Mouse (Mus musculus): ENCODE measurements around the gene Amfr. TPM values are rescaled to one million over a fixed set of nuclear protein-coding genes. Genes with fewer than 3 reads are reported as not detected.

Amfr gene
- total and polyA plus RNA-seq, 3 experiments = 80.1 to 292 (median 90.0) TPM

DNA sequence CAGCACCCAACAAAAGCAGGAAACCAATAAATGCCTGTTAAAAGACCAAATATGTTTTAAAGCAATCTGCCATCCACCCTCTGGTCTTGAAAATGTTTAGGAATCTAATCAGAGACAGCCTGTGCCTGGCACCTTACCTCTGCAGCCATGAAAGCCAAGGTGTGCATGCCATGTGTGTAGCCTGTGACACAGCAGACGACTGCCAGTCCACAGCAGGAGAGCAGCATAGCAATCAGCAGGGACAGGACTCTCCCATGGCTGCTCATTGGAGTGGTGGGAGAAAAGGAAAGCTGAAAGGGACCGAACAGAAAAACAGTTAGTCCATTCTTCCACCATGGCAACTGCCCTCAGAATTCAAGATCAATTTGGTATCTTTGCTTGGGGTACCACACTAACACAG, 13.7 kb downstream of the Amfr start:
- no peak for DNase-seq (ENCODE audit: low read depth, low spot score)
- H3K9ac ChIP-seq (ENCODE audit: control insufficient read depth, low read depth, low read length, poor library complexity, severe bottlenecking) = no peak overlapping the region
- H3K27ac ChIP-seq (ENCODE audit: control insufficient read depth, low read depth, low read length) = no peak overlapping the region
- H3K36me3 ChIP-seq (ENCODE audit: control insufficient read depth in 1 of 2, insufficient read depth in 2 of 2, low read length in 2 of 2) = peaks cover 0 to 15% of the 10 kb centered on the region in 2 experiments; a peak in 2 of 4 replicates
- no peaks in the 10 kb centered on the region for H3K4me1 ChIP-seq (ENCODE audit: control insufficient read depth in 1 of 2, insufficient read depth in 2 of 2, low read length in 2 of 2)
- no peaks in the 10 kb centered on the region for H3K79me2 ChIP-seq (ENCODE audit: control insufficient read depth, insufficient read depth, low read length, poor library complexity)
- no peaks in the 10 kb centered on the region for H3K27me3 ChIP-seq (ENCODE audit: control insufficient read depth in 1 of 2, insufficient read depth in 2 of 2, low read length in 2 of 2)
- no peaks in the 10 kb centered on the region for H3K9me3 ChIP-seq (replicated peaks; ENCODE audit: insufficient read depth, low read length)
- H3K4me3 ChIP-seq (ENCODE audit: control insufficient read depth in 1 of 2, insufficient read depth in 1 of 2, low read depth in 2 of 2, low read length in 2 of 2) = no peak overlapping the region
- TF ChIP-seq E2F4 (IDR thresholded peaks at IDR 0.05; ENCODE audit: borderline replicate concordance, low read depth, low read length) = no peak
- TF ChIP-seq ELF1 (IDR thresholded peaks at IDR 0.05; ENCODE audit: low read depth, low read length) = no peak
- TF ChIP-seq NELFE (IDR thresholded peaks at IDR 0.05; ENCODE audit: low read depth, low read length) = no peak
- TF ChIP-seq JUND (IDR thresholded peaks at IDR 0.05; ENCODE audit: low read depth, low read length) = no peak
- TF ChIP-seq NRF1 (IDR thresholded peaks at IDR 0.05; ENCODE audit: insufficient read depth, low read depth, low read length, poor library complexity, severe bottlenecking) = no peak
- TF ChIP-seq USF2 (IDR thresholded peaks at IDR 0.05; ENCODE audit: borderline replicate concordance in 1 of 2, insufficient read depth in 1 of 2, low read depth in 1 of 2, low read length in 2 of 2) = no peak
- TF ChIP-seq ZC3H11A (IDR thresholded peaks at IDR 0.05; ENCODE audit: low read depth, low read length) = no peak
- no peak for TF ChIP-seq MAFK (IDR thresholded peaks at IDR 0.05; ENCODE audit: borderline replicate concordance, low read depth, low read length)
- TF ChIP-seq MYC (IDR thresholded peaks at IDR 0.05; ENCODE audit: low read depth, low read length) = no peak
- TF ChIP-seq BHLHE40 (IDR thresholded peaks at IDR 0.05; ENCODE audit: borderline replicate concordance, low read depth, low read length) = no peak
- no peak for TF ChIP-seq RCOR1 (IDR thresholded peaks at IDR 0.05; ENCODE audit: low read depth, low read length)
- TF ChIP-seq MXI1 (IDR thresholded peaks at IDR 0.05; ENCODE audit: low read depth, low read length) = no peak
- TF ChIP-seq POLR2A (IDR thresholded peaks at IDR 0.05; ENCODE audit: control insufficient read depth in 1 of 2, insufficient read depth in 1 of 2, low read depth in 1 of 2, low read length in 2 of 2, poor library complexity in 1 of 2) = no peak
- no peak for TF ChIP-seq CHD1 (IDR thresholded peaks at IDR 0.05; ENCODE audit: low read depth, low read length)
- TF ChIP-seq UBTF (IDR thresholded peaks at IDR 0.05; ENCODE audit: borderline replicate concordance, insufficient read depth, low read depth, low read length) = no peak
- TF ChIP-seq MAX (IDR thresholded peaks at IDR 0.05; ENCODE audit: low read length) = no peak
- TF ChIP-seq RAD21 (IDR thresholded peaks at IDR 0.05; ENCODE audit: low read depth, low read length) = no peak
- TF ChIP-seq EP300 (IDR thresholded peaks at IDR 0.05; ENCODE audit: low read depth in 1 of 2, low read length in 2 of 2) = no peak

DNA sequence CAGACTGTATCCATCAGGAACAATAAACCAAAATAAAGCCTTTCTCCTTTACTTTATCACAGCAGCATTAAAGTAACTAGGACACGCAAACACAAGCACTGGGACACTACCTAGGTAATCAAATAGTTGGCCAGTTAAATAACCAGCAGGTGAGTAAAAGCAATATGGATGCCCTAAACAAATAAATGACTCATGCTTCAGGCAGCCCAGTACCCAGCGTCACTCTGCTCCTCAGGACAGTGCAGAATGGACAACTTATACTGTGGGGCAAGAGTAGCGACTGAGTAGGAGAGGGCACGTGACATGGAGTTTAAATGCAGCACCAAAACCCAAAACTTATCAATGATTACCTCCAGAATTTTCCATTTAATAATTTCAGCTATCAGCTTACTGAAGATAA, 22.9 kb downstream of the Amfr start:
- no peak overlapping the region for H3K4me3 ChIP-seq (ENCODE audit: control insufficient read depth in 1 of 2, insufficient read depth in 1 of 2, low read depth in 2 of 2, low read length in 2 of 2)
- H3K36me3 ChIP-seq (ENCODE audit: control insufficient read depth in 1 of 2, insufficient read depth in 2 of 2, low read length in 2 of 2) = peaks cover 0 to 28% of the 10 kb centered on the region in 2 experiments; a peak in 2 of 4 replicates
- H3K79me2 ChIP-seq (ENCODE audit: control insufficient read depth, insufficient read depth, low read length, poor library complexity) = no peaks in the 10 kb centered on the region
- H3K27ac ChIP-seq (ENCODE audit: control insufficient read depth, low read depth, low read length) = no peak overlapping the region
- no peaks in the 10 kb centered on the region for H3K27me3 ChIP-seq (ENCODE audit: control insufficient read depth in 1 of 2, insufficient read depth in 2 of 2, low read length in 2 of 2)
- no peaks in the 10 kb centered on the region for H3K4me1 ChIP-seq (ENCODE audit: control insufficient read depth in 1 of 2, insufficient read depth in 2 of 2, low read length in 2 of 2)
- TF ChIP-seq NRF1 (IDR thresholded peaks at IDR 0.05; ENCODE audit: insufficient read depth, low read depth, low read length, poor library complexity, severe bottlenecking) (no peak), RAD21 (IDR thresholded peaks at IDR 0.05; ENCODE audit: low read depth, low read length) (no peak), USF2 (IDR thresholded peaks at IDR 0.05; ENCODE audit: borderline replicate concordance in 1 of 2, insufficient read depth in 1 of 2, low read depth in 1 of 2, low read length in 2 of 2) (no peak), USF1 (IDR thresholded peaks at IDR 0.05; ENCODE audit: low read depth, low read length) (no peak), MEF2A (IDR thresholded peaks at IDR 0.05; ENCODE audit: extremely low read depth, insufficient replicate concordance, low read depth, low read length, poor library complexity, severe bottlenecking) (no peak), E2F4 (IDR thresholded peaks at IDR 0.05; ENCODE audit: borderline replicate concordance, low read depth, low read length) (no peak), RCOR1 (IDR thresholded peaks at IDR 0.05; ENCODE audit: low read depth, low read length) (no peak), UBTF (IDR thresholded peaks at IDR 0.05; ENCODE audit: borderline replicate concordance, insufficient read depth, low read depth, low read length) (no peak), TBP (IDR thresholded peaks at IDR 0.05; ENCODE audit: low read depth, low read length) (no peak), POLR2A (IDR thresholded peaks at IDR 0.05; ENCODE audit: control insufficient read depth in 1 of 2, insufficient read depth in 1 of 2, low read depth in 1 of 2, low read length in 2 of 2, poor library complexity in 1 of 2) (no peak), CHD2 (IDR thresholded peaks at IDR 0.05; ENCODE audit: low read length) (no peak), KAT2A (conservative IDR thresholded peaks at IDR 0.05; ENCODE audit: low read depth, low read length) (no peak), ZMIZ1 (IDR thresholded peaks at IDR 0.05; ENCODE audit: low read depth, low read length) (no peak), BHLHE40 (IDR thresholded peaks at IDR 0.05; ENCODE audit: borderline replicate concordance, low read depth, low read length) (no peak), SMC3 (IDR thresholded peaks at IDR 0.05; ENCODE audit: low read depth, low read length) (no peak), EP300 (IDR thresholded peaks at IDR 0.05; ENCODE audit: low read depth in 1 of 2, low read length in 2 of 2) (no peak), ETS1 (IDR thresholded peaks at IDR 0.05; ENCODE audit: low read depth, low read length) (no peak), JUND (IDR thresholded peaks at IDR 0.05; ENCODE audit: low read depth, low read length) (no peak), GATA1 (IDR thresholded peaks at IDR 0.05; ENCODE audit: low read depth, low read length) (no peak), MAFK (IDR thresholded peaks at IDR 0.05; ENCODE audit: borderline replicate concordance, low read depth, low read length) (no peak)
- no peak for DNase-seq (ENCODE audit: low read depth, low spot score)
- no peak overlapping the region for H3K9ac ChIP-seq (ENCODE audit: control insufficient read depth, low read depth, low read length, poor library complexity, severe bottlenecking)
- no peaks in the 10 kb centered on the region for H3K9me3 ChIP-seq (replicated peaks; ENCODE audit: insufficient read depth, low read length)

Measured in MEL (cell line).